Mouse (Mus musculus) erythroid progenitor cell, adult 5-6 weeks (primary cell): ENCODE measurements around the gene Hint3. TPM values are rescaled to one million over a fixed set of nuclear protein-coding genes. Genes with fewer than 3 reads are reported as not detected.

Experiments
- ATAC-seq: replicated peaks from 2 replicates; pipeline ENCODE4 v1.8.0; 2016; ENCODE audit warnings: moderate number of reproducible peaks, mild to moderate bottlenecking, moderate TSS enrichment, inconsistent platforms; ENCODE audit not compliant: poor library complexity, low FRiP score, severe bottlenecking
- total RNA-seq, 2 experiments: library from RNA; stranded (forward) in 1 of 2; stranded (reverse) in 1 of 2; fragments of 150-400 nt in 1 of 2; fragments of 186-747, 209-891 nt in 1 of 2; gene quantifications; 2 replicates each; pipeline versions ENCODE4 v1.2.3 to v1.2.4; 2015 to 2017; ENCODE audit warnings: low replicate concordance in 2 of 2

The Hint3 gene
- total RNA-seq, 2 experiments from 2014 or later, result 11.9 to 15.5 TPM

DNA sequence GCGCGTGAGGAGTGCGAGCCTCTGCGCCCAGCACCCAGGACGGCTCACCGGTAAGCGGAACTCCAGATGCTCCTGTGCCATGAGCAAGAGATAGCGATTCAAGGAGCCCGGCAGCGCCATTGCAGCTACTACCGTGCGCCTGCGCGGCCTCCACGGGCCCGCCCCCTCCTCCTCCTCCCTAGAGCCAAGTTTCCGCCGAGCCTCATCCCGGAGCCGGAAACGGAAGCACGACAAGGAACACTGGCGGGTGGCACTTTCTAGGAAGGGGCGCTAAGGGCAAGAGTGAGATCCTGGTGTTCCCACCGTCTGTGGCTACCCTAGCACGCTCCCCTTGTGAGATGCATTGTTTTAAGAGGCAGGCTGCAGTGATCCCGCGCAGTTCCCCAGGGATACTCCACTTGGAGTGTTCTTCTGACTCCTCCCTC, 28.9 kb downstream of the Hint3 start, which contains the start of gene Trmt11:
Gene Trmt11, minus strand, starts transcription at position 208 of the 425 bp plus-strand sequence.
- ATAC-seq, result peak; percentile 98

DNA sequence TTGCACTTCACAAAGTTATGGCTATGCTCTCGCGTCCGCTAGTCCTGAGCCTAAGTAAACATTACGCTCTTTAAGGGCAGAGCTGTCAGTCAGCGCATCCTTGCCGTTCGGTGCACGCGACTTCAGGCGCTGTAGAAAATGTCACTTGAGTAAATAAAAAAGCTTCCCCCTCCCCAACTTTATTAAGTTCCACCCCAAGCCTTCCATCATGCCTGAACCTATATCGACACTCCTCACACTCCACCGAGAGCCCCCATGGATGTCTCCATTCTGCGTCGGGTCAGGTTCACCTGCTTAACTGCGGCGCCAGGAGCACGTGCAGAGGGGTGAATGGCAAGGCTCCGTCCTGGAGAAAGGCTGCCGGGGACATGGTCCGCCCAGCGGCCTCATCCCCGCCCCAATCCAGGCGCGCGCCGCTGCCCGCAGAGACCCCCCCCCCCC, 29.3 kb downstream of the Hint3 start:
- peak; percentile 23; the same call in 1 of the 2 replicates for ATAC-seq

DNA sequence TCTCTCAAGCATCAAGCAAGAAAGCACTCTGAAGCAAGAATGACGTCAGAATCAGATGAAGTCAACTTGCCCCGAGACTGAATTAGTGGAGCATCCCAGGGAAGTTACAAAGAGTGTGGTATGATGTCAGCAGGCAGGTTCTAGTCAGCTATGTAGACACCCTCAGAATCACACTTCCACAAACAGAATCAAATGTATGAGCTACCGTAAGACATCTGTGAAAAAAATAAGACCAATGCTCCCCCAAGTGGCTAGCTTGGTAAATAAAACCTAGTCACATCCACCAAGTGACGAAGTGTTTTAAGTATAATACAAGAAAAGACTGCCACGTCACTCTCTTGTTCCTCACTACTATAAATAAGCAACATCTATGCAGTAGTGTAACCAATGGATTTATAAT, 42.4 kb downstream of the Hint3 start:
- ATAC-seq, result no peak

DNA sequence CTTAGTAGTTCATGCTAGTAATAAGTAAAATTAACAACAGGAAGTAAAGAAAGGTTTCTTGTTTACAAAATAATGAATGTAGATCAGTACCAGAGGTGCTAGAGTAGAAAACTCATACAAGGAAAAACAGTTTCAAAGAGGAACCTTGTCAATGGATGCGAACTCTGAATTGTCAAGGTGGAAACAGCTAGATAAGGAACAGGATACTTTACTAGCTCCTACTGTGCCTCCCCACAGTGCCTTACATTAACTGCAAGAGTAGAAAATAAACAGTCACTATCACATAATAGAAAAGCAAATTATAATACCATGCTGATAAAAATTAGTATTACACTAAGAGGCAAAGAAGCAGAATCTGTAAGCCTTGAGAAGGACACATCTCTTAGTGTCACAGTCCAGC, 43.7 kb downstream of the Hint3 start:
- no peak for ATAC-seq

DNA sequence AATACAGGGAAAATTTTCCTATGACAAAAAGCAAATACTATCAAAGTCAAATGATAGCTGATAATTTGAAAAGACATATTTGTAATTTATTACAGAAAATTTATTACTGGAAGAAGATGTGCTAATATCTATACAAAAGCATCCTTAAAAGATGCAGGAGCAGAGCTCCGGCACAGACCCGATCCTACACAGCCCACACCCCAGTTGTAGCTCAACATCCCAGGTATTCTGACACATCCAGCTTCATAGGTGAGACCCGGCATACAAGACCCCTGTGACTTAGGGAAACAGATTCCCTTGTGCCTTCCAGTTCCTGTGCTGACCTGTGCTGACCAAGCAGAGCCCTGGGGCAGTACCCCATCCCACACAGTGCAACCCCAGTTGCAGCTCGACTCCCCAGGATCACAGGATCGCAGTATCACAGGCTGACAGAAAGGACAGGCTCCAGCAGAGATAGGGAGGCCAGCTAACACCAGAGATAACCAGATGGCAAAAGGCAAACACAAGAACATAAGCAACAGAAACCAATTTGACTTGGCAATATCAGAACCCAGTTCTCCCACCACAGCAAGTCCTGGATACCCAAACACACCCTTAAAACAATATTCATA, 51.7 kb downstream of the Hint3 start:
- ATAC-seq, result peak; percentile 79; the same call in 1 of the 2 replicates

DNA sequence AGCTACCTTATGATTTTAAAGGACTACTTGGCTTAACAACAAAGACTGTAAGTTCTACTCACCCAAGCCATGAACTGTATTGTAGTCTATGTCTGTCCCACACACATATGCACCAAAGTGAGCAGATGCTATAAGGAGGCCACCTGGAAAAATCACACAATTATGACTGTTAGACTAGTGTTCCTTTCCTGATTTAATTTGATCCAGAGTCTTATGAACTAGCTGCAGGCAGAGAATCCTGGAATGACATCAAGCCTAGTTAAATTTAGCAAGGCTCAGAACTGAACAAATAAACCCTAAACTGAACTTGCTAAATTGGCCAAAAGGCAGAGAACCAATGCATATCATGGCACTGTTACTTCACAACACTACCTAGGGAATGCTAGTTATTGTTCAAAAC, 63.1 kb downstream of the Hint3 start:
- ATAC-seq, result no peak

DNA sequence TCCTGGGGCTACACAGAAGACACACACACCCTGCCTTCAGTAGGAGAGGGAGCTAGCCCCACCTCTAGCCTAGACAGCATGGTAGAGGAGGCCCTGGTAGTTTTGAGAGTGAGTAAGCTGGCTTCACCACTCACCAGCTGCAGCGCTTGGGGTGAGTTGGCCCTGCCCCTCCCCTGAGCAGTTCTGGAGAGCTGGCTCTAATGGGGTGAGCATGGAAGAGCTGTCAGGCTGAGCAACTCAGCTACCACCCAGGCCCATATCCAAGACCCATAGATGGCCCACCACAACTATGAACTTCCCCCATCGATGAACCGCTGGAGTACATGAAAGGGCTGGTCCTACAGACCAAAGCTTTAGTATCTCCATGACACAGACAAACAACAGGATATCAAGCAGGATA, 64.8 kb downstream of the Hint3 start:
- ATAC-seq, result no peak

Other genes with a start within 250 kb of the Hint3 start
- gene Trmt11, start 28.9 kb downstream of the Hint3 start, total RNA-seq (2015; ENCODE audit: low replicate concordance), result 9.6 and 13.0 TPM in 2 replicates
- gene Trmt11, start 28.9 kb downstream of the Hint3 start, total RNA-seq (2017; ENCODE audit: low replicate concordance), result 11.4 and 26.8 TPM in 2 replicates
- 96.6 and 110 TPM in 2 replicates for gene Ncoa7, start 173.7 kb upstream of the Hint3 start, total RNA-seq (2015; ENCODE audit: low replicate concordance)
- gene Ncoa7, start 173.7 kb upstream of the Hint3 start, total RNA-seq (2017; ENCODE audit: low replicate concordance), result 168 and 170 TPM in 2 replicates
- gene Hey2, start 213.2 kb upstream of the Hint3 start, total RNA-seq (2015; ENCODE audit: low replicate concordance), result not detected in 2 replicates
- gene Hey2, start 213.2 kb upstream of the Hint3 start, total RNA-seq (2017; ENCODE audit: low replicate concordance), result not detected in 2 replicates